Mouse (Mus musculus) C2C12 (cell line): Measurements from ENCODE around the gene Zyx.

Experiments
- CTCF ChIP-seq: IDR thresholded peaks from one replicate; pipeline ENCODE4 v1.5.1; 2011; ENCODE audit not compliant: control insufficient read depth, insufficient read depth, insufficient read length
- FOSL1 ChIP-seq: IDR thresholded peaks from one replicate; pipeline ENCODE4 v1.8.0; 2011; ENCODE audit warnings: mild to moderate bottlenecking, low read length; ENCODE audit not compliant: poor library complexity, insufficient read depth, severe bottlenecking
- MYOG ChIP-seq: IDR thresholded peaks from one replicate; pipeline ENCODE4 v1.6.1; 2011; ENCODE audit not compliant: control insufficient read depth, insufficient read length; ENCODE audit errors: extremely low read depth

DNA sequence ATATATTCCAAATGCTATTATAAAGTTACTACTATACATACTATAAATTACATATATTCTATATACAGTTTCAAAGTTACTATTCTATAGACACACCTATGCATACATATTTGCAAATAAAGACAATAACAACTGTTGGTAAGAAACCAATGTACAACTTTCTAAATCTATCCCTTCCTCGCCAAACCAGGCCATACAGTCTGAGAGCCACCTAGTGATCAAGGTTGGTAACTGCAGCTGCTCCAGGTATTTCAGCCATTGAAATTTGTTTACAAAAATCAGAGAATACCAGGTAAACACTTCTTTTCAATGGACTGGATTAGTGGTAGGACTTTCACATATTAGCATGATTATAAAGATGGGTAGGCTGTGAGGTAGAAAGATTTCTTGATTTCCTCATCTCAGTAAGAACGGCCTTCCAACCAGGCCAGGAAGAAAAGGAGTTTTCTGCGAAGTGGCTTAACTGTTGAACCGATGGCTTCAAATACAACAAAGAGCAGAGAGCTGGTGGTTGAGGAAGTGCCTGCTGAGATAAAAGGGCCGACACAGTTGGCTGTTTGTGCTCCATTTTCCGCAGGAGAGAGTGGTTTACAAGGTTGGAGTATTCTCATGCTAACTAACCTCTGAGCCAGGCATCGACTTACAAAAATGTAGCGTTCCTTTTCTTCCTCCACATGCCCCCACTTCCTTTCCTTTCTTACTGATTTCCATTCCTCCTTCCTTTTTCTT, 31.1 kb downstream of the Zyx start:
- TF ChIP-seq FOSL1, result no peak
- no peak for TF ChIP-seq MYOG
- TF ChIP-seq CTCF, result peak; percentile 19
